Mouse (Mus musculus) left cerebral cortex, postnatal 10 days (tissue): ENCODE measurements around the gene Nek8. TPM values are rescaled to one million over a fixed set of nuclear protein-coding genes. Genes with fewer than 3 reads are reported as not detected.

Source experiments
- DNase-seq, 2 experiments: peaks; one replicate each; pipeline ENCODE4 v3.0.0; 2021 to 2022; ENCODE audit warnings: low spot score in 2 of 2, mixed read lengths in 1 of 2; ENCODE audit errors: extremely low spot score in 1 of 2
- intact Hi-C: fragments of 180-260 bp; cut with DNase I; formaldehyde crosslinking; loops from one replicate; pipeline ENCODE4 v1.15.1; 2025
- total RNA-seq, 2 experiments: library from RNA; stranded (reverse); gene quantifications; 2 replicates each; pipeline ENCODE4 v1.2.3; 2021

Nek8 gene
- total RNA-seq, 2 experiments from 2014 or later = 4.8 to 5.8 TPM

- intact Hi-C loops = loop anchor here (10.0 kb wide), 1 partner anchor 347 kb away; no protein-coding TSS in a partner anchor
- no peak for DNase-seq
Observed at GRCm38 (mm10) chr11:78172034-78172747, 4.3 kb downstream of the Nek8 start.

- intact Hi-C loops = loop anchor here (10.0 kb wide), 1 partner anchor 347 kb away; no protein-coding TSS in a partner anchor
- no peak for DNase-seq
Observed at GRCm38 (mm10) chr11:78171328-78171727, 5.1 kb downstream of the Nek8 start.

- intact Hi-C loops = loop anchor here (10.0 kb wide), 1 partner anchor 346 kb away; no protein-coding TSS in a partner anchor
Observed at GRCm38 (mm10) chr11:78170306-78170705, 6.2 kb downstream of the Nek8 start.

GRCm38 (mm10) chr11:78168541-78169468 is 7.7 kb downstream of the Nek8 start:
- intact Hi-C loops = no loop called here
- DNase-seq = no peak

More at GRCm38 (mm10) chr11:78170306-78170705, 6.2 kb downstream of the Nek8 start:
- no peak for DNase-seq

- DNase-seq = no peak
- intact Hi-C loops = no loop called here
Observed at GRCm38 (mm10) chr11:78167257-78167959, 9.1 kb downstream of the Nek8 start.

- no peak for DNase-seq
- intact Hi-C loops = no loop called here
Observed at GRCm38 (mm10) chr11:78166640-78167039, 9.8 kb downstream of the Nek8 start.

- intact Hi-C loops = no loop called here
- no peak for DNase-seq
Observed at GRCm38 (mm10) chr11:78166161-78166560, 10.3 kb downstream of the Nek8 start.

GRCm38 (mm10) chr11:78165761-78166109 is 10.7 kb downstream of the Nek8 start:
- intact Hi-C loops = no loop called here
- peak in 1 of 2 experiments; percentile 78 for DNase-seq

- peak in 1 of 2 experiments; percentile 92 for DNase-seq
- intact Hi-C loops = no loop called here
Observed at GRCm38 (mm10) chr11:78164924-78165760, 11.3 kb downstream of the Nek8 start, which contains the start of gene Traf4. Traf4 (minus strand) TSS chr11:78165589.

- no peak for DNase-seq
- intact Hi-C loops = no loop called here
Observed at GRCm38 (mm10) chr11:78164604-78164923, 11.9 kb downstream of the Nek8 start.

- intact Hi-C loops = no loop called here
- DNase-seq = peak in 1 of 2 experiments; percentile 86
Observed at GRCm38 (mm10) chr11:78163681-78164603, 12.5 kb downstream of the Nek8 start.

- no peak for DNase-seq
- intact Hi-C loops = no loop called here
Observed at GRCm38 (mm10) chr11:78163045-78163444, 13.4 kb downstream of the Nek8 start.

- intact Hi-C loops = no loop called here
- peak; percentile 67 to 86 for DNase-seq
Observed at GRCm38 (mm10) chr11:78162504-78162903, 14.0 kb downstream of the Nek8 start.

GRCm38 (mm10) chr11:78161968-78162367 is 14.5 kb downstream of the Nek8 start:
- intact Hi-C loops = no loop called here
- DNase-seq = peak; percentile 49 to 79

- DNase-seq = no peak
- intact Hi-C loops = no loop called here
Observed at GRCm38 (mm10) chr11:78161169-78161568, 15.3 kb downstream of the Nek8 start.

- intact Hi-C loops = no loop called here
- DNase-seq = no peak
Observed at GRCm38 (mm10) chr11:78160675-78161074, 15.8 kb downstream of the Nek8 start.

GRCm38 (mm10) chr11:78160171-78160570 is 16.3 kb downstream of the Nek8 start:
- intact Hi-C loops = no loop called here
- no peak for DNase-seq
